Comparison of ENCODE assay signal across 24 mouse cellular contexts in the genomic region with DNA sequence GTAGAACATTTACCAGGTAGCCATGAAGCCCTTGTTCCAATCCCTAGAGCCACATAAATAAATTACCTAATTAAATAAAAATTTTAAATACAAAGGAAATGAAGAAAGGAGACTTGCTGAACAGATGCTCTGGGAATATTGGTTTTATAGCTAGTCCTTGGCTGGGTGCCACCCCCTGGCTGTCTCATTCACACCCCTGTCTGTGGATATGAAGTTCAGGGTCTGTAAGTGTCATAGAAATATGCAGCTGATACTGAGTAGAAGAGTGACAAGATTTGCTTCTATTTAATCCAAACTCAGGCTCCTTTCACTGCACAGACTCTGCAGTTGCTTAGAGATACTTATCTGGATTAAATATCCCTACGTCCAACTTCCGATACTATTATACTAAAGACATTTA.
DNase-seq lines count a peak whose midpoint lies in the region; ATAC-seq lines count a peak whose summit lies in the region.
"Had no signal": no experiment of that assay in that cellular context is flagged by ENCODE, and none has a peak within 500 bp of the region (broad histone marks: within the 10 kb centered on the region; RNA-seq: fewer than 3 reads in every experiment).

No protein-coding gene starts in this region.

- no peaks in the 10 kb centered on the region for H3K4me1 ChIP-seq in heart, embryonic 16.5 days (ENCODE audit: control insufficient read depth, insufficient read depth, low read length)
- H3K4me1 ChIP-seq: hindbrain, embryonic 15.5 days; liver, embryonic 12.5 days; stomach, embryonic 15.5 days had no signal

- no peaks in the 10 kb centered on the region for H3K36me3 ChIP-seq in heart, embryonic 16.5 days (ENCODE audit: control insufficient read depth, insufficient read depth)
- H3K36me3 ChIP-seq: heart, embryonic 13.5 days; hindbrain, embryonic 15.5 days; liver, embryonic 12.5 days; stomach, embryonic 15.5 days had no signal

- no peak overlapping the region for H3K9ac ChIP-seq in heart, embryonic 16.5 days (ENCODE audit: low read length)
- H3K9ac ChIP-seq: heart, embryonic 13.5 days; hindbrain, embryonic 15.5 days; liver, embryonic 12.5 days; stomach, embryonic 15.5 days had no signal

- ATAC-seq in heart, embryonic 16.5 days (replicated peaks; ENCODE audit: extremely low read depth, insufficient read depth, low FRiP score) = peak; percentile 63; the same call in 1 of the 2 replicates
- ATAC-seq: intestine, postnatal 0 days; liver, embryonic 12.5 days; Patski had no signal

- no peaks in the 10 kb centered on the region for H3K27me3 ChIP-seq in heart, embryonic 16.5 days (ENCODE audit: control insufficient read depth, insufficient read depth, low read length)
- H3K27me3 ChIP-seq: heart, embryonic 13.5 days; hindbrain, embryonic 15.5 days; liver, embryonic 12.5 days; Patski; stomach, embryonic 15.5 days had no signal

- peak; percentile 42 to 63 for DNase-seq in cerebellum, postnatal 10 days
- DNase-seq in cerebellum, postnatal 36 days = no peak
- no peak for DNase-seq in heart, adult 18-20 months
- DNase-seq in kidney, postnatal 4 days = peak; percentile 7 to 8
- DNase-seq in kidney, adult 11 months = no peak
- DNase-seq in MN1 (ENCODE audit: low spot score) = peak; percentile 13
- DNase-seq in right cerebral cortex, postnatal 14 days = no peak
- DNase-seq: adrenal gland, adult 8-10 months; cerebellum, adult 11 months; kidney, postnatal 25 days; layer of hippocampus, adult 9-11 months; lung, adult 2 months; lung, postnatal 36 days; right cerebral cortex, postnatal 25 days; thymus, adult 18-20 months; thymus, postnatal 4 days had no signal

- H3K9me3 ChIP-seq in heart, embryonic 16.5 days (replicated peaks; ENCODE audit: control insufficient read depth, low read length) = no peaks in the 10 kb centered on the region
- H3K9me3 ChIP-seq: heart, embryonic 13.5 days; hindbrain, embryonic 15.5 days; liver, embryonic 12.5 days; stomach, embryonic 15.5 days had no signal

- H3K4me2 ChIP-seq in heart, embryonic 16.5 days (ENCODE audit: low read depth, low read length) = no peak overlapping the region
- H3K4me2 ChIP-seq: heart, embryonic 13.5 days; hindbrain, embryonic 15.5 days; liver, embryonic 12.5 days; stomach, embryonic 15.5 days had no signal

- no peak overlapping the region for H3K27ac ChIP-seq in heart, embryonic 16.5 days (ENCODE audit: low read length)
- H3K27ac ChIP-seq: heart, embryonic 13.5 days; hindbrain, embryonic 15.5 days; left cerebral cortex, adult 2 months; liver, embryonic 12.5 days; stomach, embryonic 15.5 days had no signal

- no peak overlapping the region for H3K4me3 ChIP-seq in heart, embryonic 16.5 days (ENCODE audit: low read length)
- H3K4me3 ChIP-seq: heart, embryonic 13.5 days; hindbrain, embryonic 15.5 days; left cerebral cortex, adult 2 months; liver, embryonic 12.5 days; stomach, embryonic 15.5 days had no signal

- 41% methylated on average over 2 of the region's 2 CpGs for WGBS in heart, embryonic 16.5 days

Comparison
In these comparisons a context has a peak if more than half of its experiments do, and no peak if none do; other contexts are left out.
1. DNase-seq: peak in cerebellum, postnatal 10 days (2 of 2), kidney, postnatal 4 days (2 of 2) and MN1 (single experiment); none in cerebellum, postnatal 36 days (0 of 2), heart, adult 18-20 months (0 of 2), kidney, adult 11 months (single experiment) and right cerebral cortex, postnatal 14 days (single experiment).